Mouse (Mus musculus): ENCODE measurements around the gene Nr5a1.
A peak's percentile ranks its signal among the peaks of the same experiment; 100 is the strongest.

The Nr5a1 gene

GRCm38 (mm10) chr2:38714324-38714723 lies at the start of gene Nr5a1:
Gene Nr5a1 (minus strand): TSS chr2:38714542.
- DNase-seq (ENCODE audit: extremely low spot score) = no peak

GRCm38 (mm10) chr2:38739847-38740246 lies 25.5 kb upstream of the Nr5a1 start:
- DNase-seq (ENCODE audit: extremely low spot score) = no peak

- DNase-seq (ENCODE audit: extremely low spot score) = peak; percentile 66
Observed at GRCm38 (mm10) chr2:38739410-38739809, 25.1 kb upstream of the Nr5a1 start.

- DNase-seq (ENCODE audit: extremely low spot score) = no peak
Observed at GRCm38 (mm10) chr2:38738601-38739301, 24.4 kb upstream of the Nr5a1 start.

- no peak for DNase-seq (ENCODE audit: extremely low spot score)
Observed at GRCm38 (mm10) chr2:38735740-38736139, 21.4 kb upstream of the Nr5a1 start.

GRCm38 (mm10) chr2:38734721-38735120 lies 20.4 kb upstream of the Nr5a1 start:
- DNase-seq (ENCODE audit: extremely low spot score) = no peak

GRCm38 (mm10) chr2:38730331-38730827 lies 16.0 kb upstream of the Nr5a1 start:
- no peak for DNase-seq (ENCODE audit: extremely low spot score)

- DNase-seq (ENCODE audit: extremely low spot score) = no peak
Observed at GRCm38 (mm10) chr2:38725427-38725826, 11.1 kb upstream of the Nr5a1 start.

- no peak for DNase-seq (ENCODE audit: extremely low spot score)
Observed at GRCm38 (mm10) chr2:38723378-38723777, 9.0 kb upstream of the Nr5a1 start.

- no peak for DNase-seq (ENCODE audit: extremely low spot score)
Observed at GRCm38 (mm10) chr2:38722076-38722475, 7.7 kb upstream of the Nr5a1 start.

- DNase-seq (ENCODE audit: extremely low spot score) = no peak
Observed at GRCm38 (mm10) chr2:38720661-38721060, 6.3 kb upstream of the Nr5a1 start.

GRCm38 (mm10) chr2:38719354-38719753 lies 5.0 kb upstream of the Nr5a1 start:
- DNase-seq (ENCODE audit: extremely low spot score) = no peak

GRCm38 (mm10) chr2:38718676-38719075 lies 4.3 kb upstream of the Nr5a1 start:
- no peak for DNase-seq (ENCODE audit: extremely low spot score)

- no peak for DNase-seq (ENCODE audit: extremely low spot score)
Observed at GRCm38 (mm10) chr2:38717436-38717835, 3.1 kb upstream of the Nr5a1 start.

GRCm38 (mm10) chr2:38713596-38713995 lies 746 bp downstream of the Nr5a1 start:
- no peak for DNase-seq (ENCODE audit: extremely low spot score)

GRCm38 (mm10) chr2:38712769-38713125 lies 1.6 kb downstream of the Nr5a1 start:
- DNase-seq (ENCODE audit: extremely low spot score) = no peak

- DNase-seq (ENCODE audit: extremely low spot score) = no peak
Observed at GRCm38 (mm10) chr2:38712076-38712768, 2.1 kb downstream of the Nr5a1 start.

GRCm38 (mm10) chr2:38711421-38711861 lies 2.9 kb downstream of the Nr5a1 start:
- DNase-seq (ENCODE audit: extremely low spot score) = peak; percentile 54

GRCm38 (mm10) chr2:38710304-38711241 lies 3.8 kb downstream of the Nr5a1 start:
- DNase-seq (ENCODE audit: extremely low spot score) = peak; percentile 67

- DNase-seq (ENCODE audit: extremely low spot score) = no peak
Observed at GRCm38 (mm10) chr2:38708907-38709688, 5.2 kb downstream of the Nr5a1 start.

- DNase-seq (ENCODE audit: extremely low spot score) = no peak
Observed at GRCm38 (mm10) chr2:38706661-38707060, 7.7 kb downstream of the Nr5a1 start.
